Mouse (Mus musculus): ENCODE results near the gene Ssc5d.

- TF ChIP-seq GATA1 (IDR thresholded peaks at IDR 0.05; ENCODE audit: borderline replicate concordance, low read length) (no peak), FLI1 (IDR thresholded peaks at IDR 0.05; ENCODE audit: low read length) (no peak)
These were observed 22.3 kb downstream of the Ssc5d start for GRCm38 (mm10) chr7:4947855-4948254.
